Mouse (Mus musculus) cortical plate, adult 2 months (tissue): ENCODE measurements at regions not wholly inside any gene's neighbourhood (a gene's known extent, or its start where the extent isn't known, plus 50 kb on each side); places are given as distances from the start of the nearest gene placed in this dataset.

ENCODE experiments used
- H3K27ac ChIP-seq: fragments of 200-500 bp; 2 replicates; pipeline ENCODE4 v1.5.1; 2012; ENCODE audit warnings: low read length, control low read depth, inconsistent platforms; ENCODE audit not compliant: insufficient read depth
- H3K4me1 ChIP-seq: fragments of 200-500 bp; 2 replicates; pipeline ENCODE4 v1.6.1; 2011; ENCODE audit warnings: low read length; ENCODE audit not compliant: control insufficient read depth, insufficient read depth
- H3K4me3 ChIP-seq: fragments of 200-500 bp; 2 replicates; pipeline ENCODE4 v1.5.1; 2011; ENCODE audit warnings: mild to moderate bottlenecking, low read length, control low read depth; ENCODE audit not compliant: insufficient read depth
- CTCF ChIP-seq: fragments of 200-500 bp; IDR thresholded peaks from 2 replicates; pipeline ENCODE4 v1.5.1; 2011; ENCODE audit warnings: mild to moderate bottlenecking, control low read depth, low read length; ENCODE audit not compliant: insufficient read depth; ENCODE audit errors: extremely low read depth
- POLR2A ChIP-seq: fragments of 200-500 bp; IDR thresholded peaks from 2 replicates; pipeline ENCODE4 v1.6.1; 2011; ENCODE audit warnings: mild to moderate bottlenecking, low read length, control low read depth; ENCODE audit not compliant: insufficient read depth; ENCODE audit errors: extremely low read depth

DNA sequence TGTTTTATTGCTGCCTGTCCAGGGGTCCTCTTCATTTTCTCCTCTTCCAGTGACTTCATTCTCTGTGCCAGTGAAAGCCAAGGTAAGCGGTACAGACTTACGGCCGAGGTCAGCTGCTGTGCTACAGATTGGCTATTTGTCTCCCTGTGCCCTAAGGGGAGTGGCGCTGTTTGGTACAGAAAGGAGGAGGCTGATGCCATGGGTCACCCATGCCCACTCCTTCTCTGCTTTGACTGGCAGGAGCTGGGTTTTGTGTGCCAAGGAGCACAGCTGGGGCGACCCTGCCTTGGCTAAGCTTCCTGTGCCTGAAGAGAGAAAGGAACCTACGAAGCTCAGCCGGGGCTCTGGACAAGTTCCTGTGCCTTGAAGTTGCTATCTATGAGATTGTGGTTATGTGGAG is 70.0 kb upstream of the Fggy start:
- H3K4me3 ChIP-seq, result no peak overlapping the region
- TF ChIP-seq POLR2A, result no peak
- TF ChIP-seq CTCF, result no peak
- no peaks in the 10 kb centered on the region for H3K4me1 ChIP-seq
- no peak overlapping the region for H3K27ac ChIP-seq

DNA sequence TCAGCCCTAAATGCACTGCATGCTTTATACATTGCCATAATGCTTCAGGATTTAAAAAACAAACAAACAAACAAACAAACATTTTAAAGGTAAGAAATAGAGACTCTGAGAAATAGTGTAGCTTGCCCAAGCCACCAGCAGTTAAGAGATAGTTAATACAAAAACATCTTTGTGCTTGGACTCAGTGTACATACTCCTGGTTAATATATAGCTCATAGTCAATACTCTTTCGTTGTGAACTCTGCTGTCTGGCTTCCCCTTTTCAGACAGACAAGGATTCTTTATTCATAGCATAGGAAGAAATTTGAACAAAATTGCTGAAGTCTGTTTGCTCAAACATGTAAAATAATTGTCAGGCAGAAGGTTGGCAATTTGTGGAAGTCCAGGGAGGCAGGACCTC is 69.3 kb upstream of the Fggy start:
- Histone ChIP-seq H3K27ac (no peak overlapping the region), H3K4me1 (no peaks in the 10 kb centered on the region), H3K4me3 (no peak overlapping the region)
- TF ChIP-seq CTCF, result no peak
- TF ChIP-seq POLR2A, result no peak

DNA sequence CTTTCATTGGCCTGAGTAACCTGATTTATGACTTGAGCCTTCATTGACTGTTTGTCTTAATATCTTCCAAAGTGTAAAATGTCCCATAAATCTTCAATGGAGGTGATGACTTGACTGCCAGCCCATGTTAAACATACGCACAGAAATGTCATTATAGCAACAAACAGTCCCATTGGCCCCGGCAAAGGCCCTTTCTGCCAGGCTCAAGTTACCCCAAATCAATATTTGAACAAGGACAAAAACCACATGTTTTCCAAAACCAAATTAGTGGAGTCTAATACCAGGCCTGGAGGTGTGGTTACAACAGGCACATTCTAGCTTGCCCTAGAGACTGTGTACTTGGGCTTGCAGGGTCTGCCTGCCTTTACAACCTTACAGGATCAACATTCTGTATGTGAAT is 68.2 kb upstream of the Fggy start:
- Histone ChIP-seq H3K4me3 (no peak overlapping the region), H3K4me1 (no peaks in the 10 kb centered on the region), H3K27ac (no peak overlapping the region)
- TF ChIP-seq CTCF (no peak), POLR2A (no peak)

DNA sequence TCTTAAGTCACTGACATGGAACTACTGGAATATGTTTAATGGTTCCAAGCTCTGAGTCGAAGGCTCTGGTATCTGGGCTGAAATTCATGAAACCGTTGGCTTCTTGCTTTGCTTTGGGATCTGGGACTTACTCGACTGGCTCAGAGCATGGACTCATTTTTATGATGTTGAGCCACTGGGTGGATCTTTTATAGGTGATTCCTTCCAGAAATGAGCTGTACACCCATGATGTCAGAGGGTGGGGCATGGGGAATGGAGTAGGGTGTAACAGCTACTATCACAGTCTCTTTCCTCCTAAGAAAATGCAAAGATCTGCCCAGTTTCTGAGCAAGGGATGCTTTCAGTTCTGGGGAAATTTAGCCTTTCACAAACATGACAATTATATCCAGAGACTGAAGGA is 57.0 kb upstream of the Fggy start:
- no peak for TF ChIP-seq POLR2A
- TF ChIP-seq CTCF, result no peak
- Histone ChIP-seq H3K4me3 (no peak overlapping the region), H3K27ac (no peak overlapping the region), H3K4me1 (no peaks in the 10 kb centered on the region)

DNA sequence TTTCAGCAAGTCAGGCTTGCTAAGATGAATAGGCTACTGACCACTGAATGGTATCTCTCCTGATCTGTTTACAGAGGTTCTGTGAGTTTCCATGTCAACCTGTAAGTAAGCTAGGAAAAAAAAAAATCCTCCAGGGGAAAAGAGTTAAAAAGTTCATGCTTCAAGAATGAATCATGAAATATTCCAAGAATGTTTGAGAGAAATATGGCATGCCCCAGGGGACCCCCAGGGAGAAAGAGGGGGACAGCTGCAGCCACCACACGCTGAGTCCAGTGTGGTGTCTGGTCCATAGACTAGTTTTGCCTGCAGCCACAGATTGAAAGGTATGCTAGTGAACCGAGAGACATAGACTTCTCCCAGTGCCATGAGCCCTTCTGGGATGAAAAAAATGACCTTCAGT is 56.1 kb upstream of the Fggy start:
- TF ChIP-seq CTCF (no peak), POLR2A (no peak)

DNA sequence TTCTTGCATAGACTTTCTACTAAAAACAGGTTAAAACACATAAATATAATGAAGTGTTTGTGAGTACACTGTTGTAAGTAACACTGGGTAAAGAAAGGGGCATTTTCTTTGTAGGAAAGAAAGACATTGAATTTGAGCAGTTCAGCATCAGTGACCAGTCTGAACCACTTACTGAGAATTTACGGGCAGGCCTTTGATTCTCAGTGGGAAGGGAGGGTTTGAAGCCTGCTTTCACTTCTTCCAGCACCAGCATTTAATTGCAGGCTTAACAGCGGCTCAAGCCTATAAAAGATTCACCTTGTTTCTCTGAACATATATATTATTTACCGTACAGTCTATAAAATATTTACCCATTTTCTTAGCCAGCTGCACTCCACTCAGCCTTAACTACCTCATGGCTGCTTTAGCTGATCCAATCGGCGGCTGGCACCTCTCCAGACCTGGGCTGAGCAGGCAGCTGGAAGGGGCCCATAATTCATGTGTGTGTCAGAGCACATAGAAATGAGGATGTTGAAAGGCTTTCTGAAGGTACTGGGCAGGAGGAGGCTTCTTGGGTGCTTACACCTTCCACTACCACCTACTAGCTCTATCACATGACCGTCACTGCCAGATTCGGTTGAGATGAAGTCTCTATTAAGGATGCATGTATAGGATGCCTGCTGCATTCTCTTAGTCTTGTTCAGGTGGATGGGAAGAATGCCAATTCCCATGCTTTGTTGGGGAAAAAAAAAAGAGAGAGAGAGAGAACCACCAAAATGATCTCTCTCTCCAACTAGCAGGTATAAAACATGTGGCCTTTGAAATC is 50.0 kb upstream of the Fggy start:
- Histone ChIP-seq H3K4me3 (no peak overlapping the region), H3K4me1 (no peaks in the 10 kb centered on the region), H3K27ac (no peak overlapping the region)
- no peak for TF ChIP-seq POLR2A
- no peak for TF ChIP-seq CTCF

More for the DNA sequence above, 56.1 kb upstream of the Fggy start:
- no peaks in the 10 kb centered on the region for H3K4me1 ChIP-seq
- no peak overlapping the region for H3K4me3 ChIP-seq
- no peak overlapping the region for H3K27ac ChIP-seq
